Mouse (Mus musculus): ENCODE measurements around the gene Map1a.

GRCm38 (mm10) chr2:121323693-121324470 is 34.5 kb downstream of the Map1a start:
- no peak for TF ChIP-seq CTCF (IDR thresholded peaks at IDR 0.05; ENCODE audit: control insufficient read depth, insufficient read depth, insufficient replicate concordance, low read depth, low read length)
- no peak for TF ChIP-seq POLR2A (IDR thresholded peaks at IDR 0.05; ENCODE audit: control insufficient read depth, low read depth, low read length)

Data from testis, adult 2 months (tissue).